Mouse (Mus musculus) heart, adult 2 months (tissue): ENCODE data around the gene H2-M10.1.

ENCODE experiments used
- EP300 ChIP-seq: fragments of 200-500 bp; IDR thresholded peaks from 2 replicates; pipeline ENCODE4 v1.6.1; 2011; ENCODE audit warnings: low read depth, low read length, control low read depth; ENCODE audit not compliant: insufficient read depth
- POLR2A ChIP-seq: fragments of 200-500 bp; IDR thresholded peaks from 2 replicates; pipeline ENCODE4 v1.6.1; 2011; ENCODE audit warnings: mild to moderate bottlenecking, low read depth, low read length, control low read depth; ENCODE audit not compliant: insufficient read depth

DNA sequence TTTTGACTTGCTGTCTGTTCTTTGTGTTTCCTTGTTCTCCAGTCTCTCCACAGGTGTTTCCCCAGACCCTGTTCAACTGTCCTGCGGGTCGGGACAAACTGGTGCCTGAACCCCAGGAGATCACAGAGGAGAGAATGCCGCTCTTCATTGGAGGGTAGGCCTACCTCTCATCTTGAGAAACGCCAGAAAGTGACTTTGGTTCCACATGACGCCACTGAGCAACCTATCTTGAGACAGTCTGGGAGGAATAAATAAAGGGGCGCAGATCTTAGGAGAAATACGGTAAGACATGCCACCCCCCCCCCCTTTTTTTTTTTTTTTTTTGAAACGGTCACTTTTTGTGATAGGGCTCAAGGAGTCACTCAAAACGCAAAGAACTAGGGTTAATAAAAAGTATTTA, 11.4 kb downstream of the H2-M10.1 start:
- TF ChIP-seq EP300 (no peak), POLR2A (no peak)
